Mouse (Mus musculus): ENCODE results near the gene Atp6v1fnb.

Atp6v1fnb gene

GRCm38 (mm10) chr6:29471137-29471536, at the start of gene Atp6v1fnb:
Atp6v1fnb (plus strand) TSS chr6:29471437.
- ATAC-seq (ENCODE audit: low TSS enrichment) = no peak

GRCm38 (mm10) chr6:29425118-29425517, 46.1 kb upstream of the Atp6v1fnb start:
- no peak for ATAC-seq (ENCODE audit: low TSS enrichment)

- no peak for ATAC-seq (ENCODE audit: low TSS enrichment)
Measured at GRCm38 (mm10) chr6:29426331-29426730, 44.9 kb upstream of the Atp6v1fnb start.

DNA sequence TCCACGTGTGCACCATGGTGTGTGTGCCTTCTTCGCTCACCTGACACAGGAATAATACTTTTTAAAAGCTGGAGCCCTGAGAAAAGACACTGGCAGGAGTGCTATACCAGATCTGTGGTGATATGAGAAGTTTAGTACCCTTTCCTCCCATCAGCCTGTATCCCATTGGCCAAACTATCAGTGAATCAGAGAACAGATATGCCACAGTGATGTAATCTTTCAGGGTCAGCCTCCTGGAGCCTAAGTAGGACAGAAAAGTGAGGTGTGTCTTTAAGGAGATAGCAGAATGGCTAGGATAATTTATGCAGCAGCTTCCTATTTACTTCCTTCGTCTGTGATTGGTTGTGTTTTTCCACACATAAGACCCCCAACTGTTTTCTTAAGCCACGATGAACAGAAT, 43.1 kb upstream of the Atp6v1fnb start:
- ATAC-seq (ENCODE audit: low TSS enrichment) = no peak

GRCm38 (mm10) chr6:29430681-29431420, 40.4 kb upstream of the Atp6v1fnb start:
- no peak for ATAC-seq (ENCODE audit: low TSS enrichment)

DNA sequence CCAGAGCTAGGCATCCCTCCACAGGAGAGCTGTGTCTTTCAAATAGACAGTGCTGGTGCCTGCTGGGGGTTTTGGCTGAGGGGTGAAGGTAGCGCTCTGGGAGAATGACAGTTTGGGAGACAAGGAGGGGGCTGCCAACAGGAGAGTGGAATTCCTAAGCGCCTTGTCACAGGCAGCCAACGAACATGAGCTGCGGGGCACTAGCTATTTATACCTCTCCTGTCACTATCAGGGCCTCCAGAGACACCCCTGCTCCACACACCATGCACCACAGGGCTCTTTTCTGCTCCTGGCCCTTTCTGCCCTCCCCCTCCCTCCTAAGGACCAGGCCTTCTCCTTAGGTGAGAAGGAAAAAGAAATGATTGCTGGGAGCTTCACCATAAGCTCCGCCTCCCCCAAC, 39.8 kb upstream of the Atp6v1fnb start:
- no peak for ATAC-seq (ENCODE audit: low TSS enrichment)

GRCm38 (mm10) chr6:29432156-29432555, 39.1 kb upstream of the Atp6v1fnb start:
- ATAC-seq (ENCODE audit: low TSS enrichment) = no peak

GRCm38 (mm10) chr6:29432676-29433037, 38.6 kb upstream of the Atp6v1fnb start:
- no peak for ATAC-seq (ENCODE audit: low TSS enrichment)

DNA sequence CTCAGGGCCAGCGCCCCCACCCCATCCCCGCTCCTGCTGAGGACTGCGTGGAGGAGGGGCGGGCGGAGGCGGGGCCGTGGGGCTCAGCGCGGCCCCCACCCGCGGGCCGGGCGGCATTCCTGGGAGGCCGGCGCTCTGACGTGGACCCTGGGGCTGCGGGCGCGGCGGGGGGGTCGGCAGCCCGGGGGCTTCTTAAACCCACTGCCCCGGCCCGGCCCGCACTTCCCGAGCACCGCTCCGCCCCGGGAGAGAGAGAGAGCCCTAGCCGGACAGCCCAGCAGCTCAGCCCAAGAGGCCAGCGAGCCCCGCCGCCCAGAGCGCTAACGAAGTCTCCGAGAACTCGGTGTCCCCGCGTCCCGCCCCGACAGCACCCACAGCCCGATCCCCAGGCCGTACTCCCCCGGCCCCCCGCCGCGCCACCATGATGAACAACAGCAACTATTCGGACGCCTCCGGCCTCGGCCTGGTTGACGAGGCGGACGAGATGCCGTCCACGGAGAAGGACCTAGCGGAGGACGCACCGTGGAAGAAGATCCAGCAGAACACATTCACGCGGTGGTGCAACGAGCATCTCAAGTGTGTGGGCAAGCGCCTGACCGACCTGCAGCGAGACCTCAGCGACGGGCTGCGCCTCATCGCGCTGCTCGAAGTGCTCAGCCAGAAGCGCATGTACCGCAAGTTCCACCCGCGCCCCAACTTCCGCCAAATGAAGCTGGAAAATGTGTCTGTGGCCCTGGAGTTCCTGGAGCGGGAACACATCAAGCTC, 38.0 kb upstream of the Atp6v1fnb start, which contains the start of gene Flnc:
Gene Flnc, plus strand, starts transcription at position 219 of the 766 bp plus-strand sequence.
- 0 out of 2 replicates have a peak, but pooled peaks have one; percentile 2 for ATAC-seq (ENCODE audit: low TSS enrichment)

GRCm38 (mm10) chr6:29433804-29434795, 37.1 kb upstream of the Atp6v1fnb start:
- no peak for ATAC-seq (ENCODE audit: low TSS enrichment)

DNA sequence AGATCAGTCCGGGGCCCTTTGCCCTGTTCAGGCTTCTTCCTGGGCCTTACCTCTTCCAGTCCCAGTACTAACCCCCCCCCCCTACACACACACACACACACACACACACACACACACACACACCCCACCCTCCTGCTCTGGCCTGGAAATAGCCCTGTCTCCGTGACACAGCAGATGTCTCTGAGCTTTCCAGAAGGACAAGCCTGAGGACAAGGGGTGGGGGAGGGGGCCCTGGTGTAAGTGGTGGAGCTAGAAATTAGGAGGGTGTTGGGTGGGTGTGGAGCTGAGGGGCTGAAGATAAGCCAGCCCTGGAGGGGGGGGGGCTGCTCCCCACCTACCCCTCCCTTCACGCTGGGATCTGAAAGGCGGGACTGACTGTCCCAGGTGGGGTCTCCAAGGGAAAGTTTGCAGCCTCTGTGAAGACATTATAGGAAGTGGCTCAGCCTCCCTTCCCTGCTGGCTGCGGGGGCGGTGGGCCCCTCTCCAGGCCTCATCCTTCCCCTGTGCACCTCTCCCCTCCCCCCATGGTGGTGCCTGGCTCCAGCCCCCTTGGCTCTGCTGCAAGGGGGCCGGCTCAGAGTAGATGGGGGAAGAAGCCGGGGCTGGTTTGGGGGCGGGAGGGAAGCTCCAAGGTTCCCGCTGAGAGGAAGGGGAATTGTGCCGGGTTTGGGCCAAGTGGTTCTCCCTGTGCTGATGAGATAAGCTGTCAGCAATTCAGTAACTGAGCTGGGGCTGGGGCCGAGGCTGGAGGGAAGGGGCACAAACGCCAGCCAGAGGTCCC, 36.1 kb upstream of the Atp6v1fnb start:
- no peak for ATAC-seq (ENCODE audit: low TSS enrichment)

GRCm38 (mm10) chr6:29435940-29436451, 35.2 kb upstream of the Atp6v1fnb start:
- ATAC-seq (ENCODE audit: low TSS enrichment) = no peak

DNA sequence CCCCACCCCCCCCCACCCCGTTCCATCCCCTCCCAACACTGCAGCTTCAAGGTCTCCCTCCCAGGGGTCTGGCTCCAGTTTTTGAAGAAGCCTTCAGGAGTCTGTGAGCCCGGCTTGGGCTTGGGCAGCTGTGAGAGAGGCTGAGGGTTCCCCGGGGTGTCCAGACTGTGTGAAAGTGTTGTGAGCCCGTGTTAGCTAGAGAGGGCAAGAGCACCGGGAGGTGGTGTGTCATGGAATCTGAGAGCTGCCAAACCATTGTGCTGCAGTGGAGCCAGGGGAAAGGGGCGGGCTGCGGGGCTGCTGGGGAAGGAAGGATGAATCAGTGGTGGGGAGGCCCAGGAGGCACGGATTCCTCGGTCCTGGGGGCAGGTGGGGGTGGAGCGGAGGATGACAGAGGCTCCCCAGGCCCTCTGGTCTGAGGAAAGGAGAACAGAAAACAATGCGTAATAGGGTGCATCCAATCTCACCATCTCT, 34.7 kb upstream of the Atp6v1fnb start:
- no peak for ATAC-seq (ENCODE audit: low TSS enrichment)

- peak; percentile 38; the same call in 1 of the 2 replicates for ATAC-seq (ENCODE audit: low TSS enrichment)
Measured at GRCm38 (mm10) chr6:29439251-29439650, 32.0 kb upstream of the Atp6v1fnb start.

DNA sequence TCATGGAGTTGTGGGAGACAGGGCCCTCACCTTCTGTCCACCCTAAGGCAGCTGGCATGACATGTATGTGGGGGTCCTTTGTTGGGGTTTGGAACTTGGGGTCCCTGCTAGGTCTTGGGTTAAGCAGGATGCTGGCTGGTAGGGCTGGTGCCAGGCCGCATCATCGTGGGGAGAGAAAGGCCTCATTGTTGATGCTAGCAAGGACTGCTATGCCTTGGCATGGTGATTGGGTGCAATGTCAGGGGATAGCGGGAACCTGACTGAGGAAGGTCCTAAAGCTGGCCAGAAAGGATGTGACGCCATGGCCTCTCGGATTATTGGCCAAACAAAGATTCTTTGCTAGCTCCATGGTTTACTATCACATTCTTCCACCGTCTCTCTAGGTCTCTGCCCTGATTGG, 31.4 kb upstream of the Atp6v1fnb start:
- ATAC-seq (ENCODE audit: low TSS enrichment) = no peak

GRCm38 (mm10) chr6:29444773-29445172, 26.5 kb upstream of the Atp6v1fnb start:
- peak; percentile 65 for ATAC-seq (ENCODE audit: low TSS enrichment)

DNA sequence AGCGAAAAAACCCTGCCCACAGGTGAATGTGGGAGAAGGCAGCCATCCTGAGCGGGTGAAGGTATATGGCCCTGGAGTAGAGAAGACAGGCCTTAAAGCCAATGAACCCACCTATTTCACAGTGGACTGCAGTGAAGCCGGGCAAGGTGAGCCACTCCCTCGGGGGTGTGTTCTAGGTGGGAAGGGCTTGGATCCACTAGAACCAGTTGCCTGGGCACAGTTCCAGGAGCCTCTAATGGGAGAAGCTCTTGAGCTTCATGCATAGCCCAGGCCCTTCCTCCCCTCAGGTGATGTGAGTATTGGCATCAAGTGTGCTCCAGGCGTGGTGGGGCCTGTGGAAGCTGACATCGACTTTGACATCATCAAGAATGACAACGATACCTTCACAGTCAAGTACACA, 25.9 kb upstream of the Atp6v1fnb start:
- no peak for ATAC-seq (ENCODE audit: low TSS enrichment)

DNA sequence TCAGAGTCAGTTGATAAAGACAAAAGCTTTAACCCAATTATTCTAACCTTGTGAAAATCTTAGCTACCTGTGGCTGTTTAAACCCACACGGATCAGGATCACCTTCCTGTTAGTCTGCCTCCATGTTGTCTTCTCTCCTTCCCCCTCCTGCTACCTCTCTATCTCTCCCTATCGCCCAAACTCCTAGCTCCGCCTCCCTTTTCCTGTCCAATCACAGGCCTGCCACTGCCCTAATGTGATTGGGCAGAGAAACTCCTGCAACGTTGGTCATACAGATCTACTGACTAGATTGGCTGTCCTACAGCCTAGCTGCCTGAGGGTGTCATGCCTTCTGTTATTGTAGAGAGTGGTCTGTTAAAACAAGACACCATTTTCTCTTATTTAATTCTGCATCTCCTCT, 21.4 kb upstream of the Atp6v1fnb start:
- ATAC-seq (ENCODE audit: low TSS enrichment) = no peak

GRCm38 (mm10) chr6:29450667-29451066, 20.6 kb upstream of the Atp6v1fnb start:
- no peak for ATAC-seq (ENCODE audit: low TSS enrichment)

DNA sequence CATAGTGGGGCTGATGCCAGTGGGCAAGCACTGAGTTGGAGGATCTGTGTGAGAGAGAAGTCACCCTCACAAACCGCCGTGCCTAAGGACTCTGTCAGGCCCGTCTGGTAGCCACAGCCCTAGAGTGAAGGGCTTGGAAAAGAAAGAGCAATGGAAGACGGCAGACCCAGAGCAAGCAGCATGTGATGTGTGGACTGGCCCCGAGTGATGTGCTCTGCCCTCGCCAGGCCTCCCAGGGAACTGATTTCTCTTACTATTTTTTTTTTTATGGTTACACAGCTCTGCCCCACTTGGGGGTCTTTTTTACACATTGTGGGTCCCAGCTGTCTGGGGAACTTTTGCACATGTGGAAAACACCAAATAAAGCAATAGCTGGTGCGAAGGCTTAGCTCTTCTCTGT, 9.7 kb upstream of the Atp6v1fnb start:
- ATAC-seq (ENCODE audit: low TSS enrichment) = no peak

- ATAC-seq (ENCODE audit: low TSS enrichment) = no peak
Measured at GRCm38 (mm10) chr6:29463388-29463787, 7.8 kb upstream of the Atp6v1fnb start.
